Mouse (Mus musculus) forelimb bud, embryonic 11.5 days (tissue): ENCODE measurements around the gene D930007J09Rik.

Experiments
- DNase-seq: peaks from one replicate; pipeline ENCODE4 v3.0.0-alpha.2; 2012; ENCODE audit warnings: low read depth, low spot score

D930007J09Rik gene

GRCm38 (mm10) chr13:32802259-32803081, at the start of gene D930007J09Rik:
Gene D930007J09Rik, minus strand, starts transcription at chr13:32802849.
- DNase-seq: no peak

- peak; percentile 29 for DNase-seq
Observed at GRCm38 (mm10) chr13:32851967-32852366, 49.3 kb upstream of the D930007J09Rik start.

DNA sequence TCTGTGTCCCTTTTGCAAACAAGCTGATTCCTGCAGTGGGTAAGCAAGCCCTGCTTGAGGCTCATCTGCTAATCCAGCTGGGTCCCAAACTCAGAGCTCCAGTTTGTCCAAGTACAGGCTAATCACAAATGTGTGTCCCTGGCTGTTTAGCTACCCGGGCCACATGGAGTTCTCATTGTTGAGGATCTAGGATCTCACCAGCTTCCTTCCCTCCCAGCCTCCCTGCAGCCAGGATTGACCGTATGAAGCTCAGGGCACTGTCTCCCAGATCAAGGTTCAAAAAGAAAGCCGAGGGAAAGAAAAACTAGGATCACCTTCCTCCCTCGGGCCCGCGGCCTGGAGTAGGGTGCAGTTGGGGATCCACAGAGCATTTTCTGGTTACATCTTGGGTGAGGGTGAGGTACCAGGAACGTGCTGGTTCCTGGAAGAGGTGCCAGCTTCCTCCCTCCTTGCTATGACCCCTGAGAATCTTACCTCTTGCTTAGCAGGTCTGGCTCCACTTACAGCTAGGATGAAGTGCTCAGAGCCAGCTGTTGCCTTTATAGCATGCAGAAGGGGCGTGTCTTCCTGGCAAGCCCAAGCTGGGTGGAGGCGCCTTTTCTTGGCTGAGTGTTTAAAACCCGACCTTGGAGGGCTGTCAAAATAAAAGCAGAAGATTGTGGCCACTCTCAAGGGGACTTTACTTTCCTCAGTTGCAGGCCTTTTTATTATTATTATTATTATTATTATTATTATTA, 48.2 kb upstream of the D930007J09Rik start, which contains the start of gene Serpinb1a:
Serpinb1a (minus strand) TSS at position 518 of the 737 bp plus-strand sequence.
- peak; percentile 42 for DNase-seq

GRCm38 (mm10) chr13:32850156-32850555, 47.5 kb upstream of the D930007J09Rik start:
- no peak for DNase-seq

DNA sequence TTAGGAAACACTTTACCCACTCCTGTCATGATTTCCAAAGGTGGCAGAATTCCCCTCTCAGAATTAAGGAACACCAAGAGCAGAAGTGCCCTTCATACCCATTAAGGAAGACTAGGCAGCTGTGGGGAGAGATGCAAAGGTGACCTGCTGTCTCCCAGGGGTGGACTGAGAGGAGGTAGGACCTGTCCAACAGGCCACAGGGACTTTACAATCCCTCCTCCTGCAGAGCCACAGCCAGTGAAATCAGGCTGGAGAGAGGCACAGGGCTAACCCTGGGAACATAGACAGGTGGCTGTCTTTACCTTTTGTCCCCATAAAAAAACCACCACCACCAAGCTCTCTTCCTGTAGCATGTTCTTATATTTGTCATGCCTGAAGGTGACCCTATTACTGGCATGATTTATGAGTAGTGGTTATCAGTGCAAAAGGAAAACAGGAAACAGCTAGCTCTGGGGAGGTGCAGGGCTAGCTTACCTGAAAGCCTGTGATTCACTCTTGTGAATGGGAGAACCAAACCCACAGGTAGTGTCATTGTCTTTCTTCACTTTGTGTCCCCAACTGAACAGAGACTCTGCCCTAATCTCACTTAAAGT, 47.0 kb upstream of the D930007J09Rik start:
- DNase-seq: no peak

DNA sequence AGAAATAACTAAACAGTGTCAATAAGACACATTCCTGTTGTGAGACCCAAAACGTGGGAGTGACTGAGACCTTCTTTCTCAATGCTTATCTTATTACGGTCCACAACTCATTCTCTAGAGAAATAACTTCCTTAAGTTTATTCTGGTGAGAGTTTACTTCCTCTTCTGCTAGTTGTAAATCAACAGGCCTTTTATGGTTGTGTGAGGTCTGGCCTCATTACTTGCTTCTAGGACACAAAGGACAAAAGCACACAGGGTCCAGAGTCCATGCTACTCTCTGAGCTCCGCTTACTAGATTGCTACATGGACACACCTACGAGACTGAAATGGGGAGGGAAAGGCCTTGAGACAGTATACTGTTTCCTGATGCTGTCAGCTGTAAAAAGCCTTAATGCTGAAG, 46.4 kb upstream of the D930007J09Rik start:
- DNase-seq: no peak

DNA sequence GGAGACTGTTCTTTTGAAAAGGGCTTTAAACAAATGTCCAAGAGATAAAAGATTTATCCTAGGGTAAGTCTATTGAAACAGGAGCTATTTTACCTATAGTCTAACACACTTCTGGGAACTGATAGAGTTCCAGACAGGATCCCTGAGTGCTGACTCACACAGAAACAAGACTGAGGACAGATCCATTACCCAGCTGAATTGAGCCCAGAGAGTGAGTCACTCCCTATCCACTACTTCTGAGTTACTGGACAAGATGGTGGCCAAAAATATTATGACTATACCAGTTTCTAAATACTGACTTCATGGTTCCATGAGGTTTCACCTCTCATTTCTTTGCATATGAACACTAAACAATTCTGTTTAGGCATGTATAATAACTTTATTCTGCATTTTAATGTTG, 43.6 kb upstream of the D930007J09Rik start:
- no peak for DNase-seq

GRCm38 (mm10) chr13:32841349-32841748, 38.7 kb upstream of the D930007J09Rik start:
- no peak for DNase-seq

- no peak for DNase-seq
Observed at GRCm38 (mm10) chr13:32839314-32839713, 36.7 kb upstream of the D930007J09Rik start.

DNA sequence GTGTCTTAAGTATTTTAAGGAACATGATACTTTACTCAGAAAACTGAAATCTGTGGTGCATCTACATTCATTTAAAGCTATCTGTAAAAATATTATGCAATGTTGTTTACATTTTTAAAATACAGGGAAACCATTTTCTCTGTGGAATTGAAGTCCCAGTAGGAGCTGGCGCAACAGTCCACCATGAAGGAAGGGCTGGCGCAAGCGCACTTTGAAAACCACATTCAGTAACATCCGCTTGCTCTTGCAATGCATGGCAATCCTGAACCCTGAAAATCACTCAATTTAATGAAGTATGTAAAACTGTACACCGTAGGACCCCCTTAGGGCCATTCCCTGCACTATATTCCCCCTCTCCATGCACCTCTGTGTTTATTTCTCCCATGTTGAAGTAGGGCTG, 31.9 kb upstream of the D930007J09Rik start:
- no peak for DNase-seq

DNA sequence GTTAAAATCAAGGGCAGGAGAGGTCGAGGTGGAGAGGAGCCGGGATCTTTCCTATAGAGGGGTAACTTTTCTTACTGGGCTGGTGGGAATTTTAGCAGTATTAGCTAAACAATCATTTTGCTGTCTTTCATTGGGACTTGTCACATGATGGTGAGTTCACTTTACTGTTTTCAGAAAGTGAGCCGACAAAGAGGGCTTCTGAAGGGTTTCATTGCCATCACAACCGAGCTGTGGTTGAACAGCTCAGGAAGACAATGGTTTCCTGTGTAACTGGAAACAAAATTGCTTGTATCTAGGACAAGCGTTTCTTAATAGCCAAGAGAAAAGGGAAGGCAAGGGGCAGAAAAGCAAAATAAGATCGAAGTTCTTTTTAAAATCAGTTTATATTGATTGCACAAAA, 30.6 kb upstream of the D930007J09Rik start:
- no peak for DNase-seq

DNA sequence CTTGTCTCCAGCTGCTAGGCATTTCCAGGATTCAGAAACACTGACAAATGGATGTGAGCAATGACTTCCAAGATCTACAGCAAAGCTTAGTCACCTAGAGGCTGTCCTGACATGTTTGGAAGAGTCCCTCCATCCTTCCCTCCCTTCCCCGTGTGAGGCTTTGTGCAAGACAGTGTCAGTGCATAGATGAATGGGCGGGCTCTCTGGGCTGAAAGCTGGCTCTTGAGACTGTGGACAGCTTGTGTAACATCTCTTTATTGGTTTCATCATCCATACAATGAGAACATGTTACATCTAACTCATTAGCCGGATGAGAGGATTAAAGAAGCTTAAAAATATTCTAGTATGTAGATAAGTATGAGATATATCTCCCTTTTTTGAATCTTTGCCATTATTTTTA, 30.1 kb upstream of the D930007J09Rik start:
- no peak for DNase-seq

DNA sequence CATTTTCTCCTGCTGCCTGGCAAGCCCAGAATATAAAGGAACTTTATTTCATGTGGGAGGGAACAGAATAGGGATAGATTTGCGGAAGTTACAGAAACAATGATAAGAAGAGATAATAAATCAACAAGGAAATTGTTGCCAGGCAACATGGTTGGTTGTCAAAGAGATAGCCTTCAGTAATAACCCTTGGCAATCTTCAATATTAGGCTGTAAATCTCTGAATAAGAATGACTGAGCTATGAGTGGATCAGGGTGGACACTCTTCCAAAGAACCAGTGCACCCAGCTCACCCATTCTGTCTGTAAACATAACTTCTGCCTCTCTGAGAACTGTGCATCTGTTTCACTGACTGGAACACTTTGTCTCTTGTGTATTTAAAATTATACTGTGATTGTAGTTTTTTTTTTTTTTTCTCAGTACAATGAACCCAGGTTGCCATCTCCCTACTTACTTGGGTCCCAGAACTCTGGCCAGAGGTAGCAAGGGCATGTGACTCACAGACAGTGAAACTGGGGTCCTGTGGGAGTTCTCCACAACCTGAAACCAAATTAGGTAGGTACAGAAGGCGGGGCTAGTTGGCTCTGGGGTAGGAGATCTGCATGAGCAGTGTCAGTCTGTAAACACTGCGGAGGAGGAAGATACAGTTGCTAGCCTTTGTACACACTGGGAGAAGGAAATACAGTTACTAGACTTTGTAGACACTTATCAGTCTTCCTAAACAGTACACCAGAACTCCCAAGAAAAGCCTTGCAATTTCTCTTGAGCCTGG, 29.0 kb upstream of the D930007J09Rik start:
- no peak for DNase-seq

GRCm38 (mm10) chr13:32828886-32829285, 26.2 kb upstream of the D930007J09Rik start:
- DNase-seq: no peak

DNA sequence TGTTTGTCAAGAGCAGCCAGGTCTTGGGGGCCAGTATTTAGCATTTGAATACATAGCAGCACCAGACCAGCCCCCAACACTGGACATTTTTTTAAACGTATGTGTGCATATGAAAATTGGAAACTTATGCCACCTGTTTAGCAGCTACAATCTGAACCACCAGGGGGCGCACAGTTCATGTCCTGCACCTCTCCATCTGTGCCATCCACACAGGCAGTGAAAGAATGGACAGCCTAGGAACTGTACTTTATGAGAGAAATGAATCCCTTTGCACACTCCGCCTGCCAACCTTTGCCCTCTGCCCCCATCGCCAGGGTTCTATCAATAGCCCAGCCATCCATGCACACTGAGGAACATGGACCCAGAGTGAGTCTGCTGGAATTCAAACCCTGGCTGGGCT, 25.3 kb upstream of the D930007J09Rik start:
- DNase-seq: peak; percentile 36

- DNase-seq: no peak
Observed at GRCm38 (mm10) chr13:32827111-32827822, 24.6 kb upstream of the D930007J09Rik start.

GRCm38 (mm10) chr13:32825546-32825945, 22.9 kb upstream of the D930007J09Rik start:
- no peak for DNase-seq

DNA sequence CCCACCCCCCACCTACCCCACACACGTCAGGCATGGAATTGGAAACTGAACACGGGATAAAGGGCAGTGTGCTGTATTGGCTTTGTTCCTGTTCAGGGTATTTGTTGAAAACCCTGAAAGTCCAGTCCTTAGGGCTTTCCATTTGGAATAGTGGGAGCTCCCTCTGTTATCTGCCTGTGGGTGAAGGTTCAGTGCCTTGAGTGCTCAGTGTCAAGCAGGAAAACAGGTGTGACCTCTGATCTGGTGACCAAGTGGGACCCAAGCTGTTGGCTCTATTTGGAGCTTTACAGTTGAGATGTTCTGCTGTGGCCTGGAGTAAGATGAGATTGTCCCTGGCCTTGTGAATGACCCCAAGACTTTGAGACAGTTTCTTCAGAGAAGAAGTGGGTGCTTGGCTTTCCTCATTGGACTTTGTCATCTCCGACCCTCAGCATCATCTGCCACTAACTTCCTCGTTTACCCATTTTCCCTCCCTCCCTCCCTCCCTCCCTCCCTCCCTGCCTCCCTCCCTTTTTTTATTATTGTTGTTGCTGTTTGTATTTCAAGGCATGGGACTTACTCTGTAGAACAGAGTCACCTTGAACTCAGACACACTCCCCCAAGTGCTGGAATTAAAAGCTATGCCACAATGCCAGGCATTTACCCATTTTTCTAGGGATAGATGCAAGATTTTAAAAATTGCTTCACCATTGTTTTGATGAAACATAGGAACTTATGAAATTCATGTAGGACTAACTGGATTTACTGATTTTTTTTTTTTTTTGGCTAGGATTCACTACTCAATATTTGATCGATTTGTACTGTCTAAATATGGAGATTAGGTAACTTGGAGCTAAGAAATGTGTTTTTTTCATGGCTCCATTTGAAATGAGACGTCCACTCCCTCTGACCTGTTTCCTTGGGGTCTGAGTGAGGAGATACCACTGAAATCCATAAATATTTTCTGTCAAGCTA, 22.0 kb upstream of the D930007J09Rik start:
- no peak for DNase-seq

DNA sequence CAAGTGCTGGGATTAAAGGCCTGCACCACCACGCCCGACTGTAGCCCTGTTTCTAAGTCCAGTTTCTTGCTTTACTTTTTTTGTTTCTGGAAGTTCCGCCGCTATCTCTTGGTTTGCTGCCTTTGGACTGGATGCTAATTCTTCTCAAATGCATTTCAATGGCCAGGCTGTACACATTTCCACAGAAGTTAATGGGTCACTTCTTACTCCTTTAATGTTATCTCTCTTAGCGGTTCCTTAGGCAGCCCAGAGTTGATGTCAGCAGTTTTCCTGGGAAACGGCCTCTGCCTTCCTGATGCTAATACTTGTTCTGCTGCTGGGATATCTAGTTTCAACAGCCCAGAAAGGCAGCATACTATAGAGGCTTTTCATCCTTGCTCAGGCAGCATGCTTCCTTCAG, 20.5 kb upstream of the D930007J09Rik start:
- no peak for DNase-seq

DNA sequence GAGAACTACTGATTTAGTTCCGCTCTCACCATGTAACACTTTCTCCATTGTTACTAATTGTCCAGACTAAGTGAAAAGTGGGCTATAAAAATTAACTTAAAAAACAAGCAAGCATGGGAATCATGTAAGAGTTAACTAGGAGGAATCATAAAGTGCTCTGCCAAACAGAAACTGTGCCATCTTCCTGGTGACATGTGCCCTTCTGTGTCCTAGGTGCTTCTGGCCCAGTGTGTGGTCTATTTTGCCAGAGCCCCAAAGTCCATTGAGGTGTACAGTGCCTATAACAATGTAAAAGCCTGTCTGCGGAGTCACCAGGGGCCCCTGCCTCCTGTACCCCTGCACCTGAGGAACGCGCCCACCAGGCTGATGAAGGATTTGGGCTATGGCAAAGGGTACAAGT, 19.0 kb upstream of the D930007J09Rik start:
- no peak for DNase-seq
